In the genomic region with DNA sequence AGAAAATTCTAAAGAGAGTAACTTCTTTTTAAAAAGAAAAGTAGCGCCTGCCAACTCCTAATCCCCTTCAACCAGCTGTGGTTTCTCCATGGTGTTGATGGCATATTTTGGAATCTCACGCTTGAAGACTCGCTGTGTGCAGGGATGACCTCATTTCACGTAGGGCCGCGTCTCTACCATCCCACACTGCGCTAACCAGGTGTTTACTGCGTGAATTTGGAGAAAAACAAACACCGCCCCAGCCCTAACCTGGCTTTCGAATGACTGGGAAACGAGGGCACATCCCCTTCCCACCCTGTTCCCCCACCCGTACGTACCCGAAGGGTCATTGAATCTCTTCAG, we compare ENCODE assay signal across 8 mouse cellular contexts. TPM values are rescaled to one million over a fixed set of nuclear protein-coding genes. Genes with fewer than 3 reads are reported as not detected.
DNase-seq lines count a peak whose midpoint lies in the region; ATAC-seq and TF ChIP-seq lines count a peak whose summit lies in the region.

No protein-coding gene starts in this region.

- no peaks in the 10 kb centered on the region for H3K9me3 ChIP-seq in megakaryocyte, embryonic 14.5 days
- no peaks in the 10 kb centered on the region for H3K9me3 ChIP-seq in forebrain, embryonic 10.5 days
- no peaks in the 10 kb centered on the region for H3K9me3 ChIP-seq in limb, embryonic 14.5 days (ENCODE audit: control insufficient read depth, low read length)
- H3K9me3 ChIP-seq in stomach, embryonic 14.5 days (ENCODE audit: control insufficient read depth, low read depth, low read length) = no peaks in the 10 kb centered on the region

- H3K9ac ChIP-seq in limb, embryonic 14.5 days (ENCODE audit: low read depth, low read length, severe bottlenecking) = peak overlapping the region; percentile 56
- peak overlapping the region; percentile 42 for H3K9ac ChIP-seq in stomach, embryonic 14.5 days (replicated peaks; ENCODE audit: low read depth, low read length)

- 2% methylated on average over 14 of the region's 14 CpGs for WGBS in forebrain, embryonic 10.5 days
- under 1% methylated on average over 14 of the region's 14 CpGs for WGBS in limb, embryonic 14.5 days
- WGBS in stomach, embryonic 14.5 days = 3% methylated on average over 14 of the region's 14 CpGs

- peaks cover 32% of the 10 kb centered on the region for H3K36me3 ChIP-seq in megakaryocyte, embryonic 14.5 days (replicated peaks; ENCODE audit: low read length)
- peaks cover 64% of the 10 kb centered on the region for H3K36me3 ChIP-seq in forebrain, embryonic 10.5 days (replicated peaks)
- peaks cover 28% of the 10 kb centered on the region for H3K36me3 ChIP-seq in limb, embryonic 14.5 days (ENCODE audit: control insufficient read depth, insufficient read depth, low read length)
- peaks cover 22% of the 10 kb centered on the region for H3K36me3 ChIP-seq in stomach, embryonic 14.5 days (ENCODE audit: control insufficient read depth, insufficient read depth, low read length)

- H3K27me3 ChIP-seq in megakaryocyte, embryonic 14.5 days (replicated peaks) = no peaks in the 10 kb centered on the region
- no peaks in the 10 kb centered on the region for H3K27me3 ChIP-seq in forebrain, embryonic 10.5 days (ENCODE audit: poor library complexity, severe bottlenecking)
- H3K27me3 ChIP-seq in limb, embryonic 14.5 days (ENCODE audit: control insufficient read depth, insufficient read depth, low read length) = no peaks in the 10 kb centered on the region
- H3K27me3 ChIP-seq in stomach, embryonic 14.5 days (ENCODE audit: control insufficient read depth, insufficient read depth, low read length) = no peaks in the 10 kb centered on the region

- no peak for DNase-seq in forebrain, embryonic 10.5 days (ENCODE audit: extremely low spot score, low spot score)
- DNase-seq in limb, embryonic 14.5 days (ENCODE audit: low spot score) = no peak
- no peak for DNase-seq in adrenal gland, postnatal 36 days
- no peak for DNase-seq in lung, postnatal 10 days
- no peak for DNase-seq in frontal cortex, adult 2 months (ENCODE audit: extremely low spot score in 1 of 2, low spot score in 1 of 2)

- peak overlapping the region; percentile 98 for H3K27ac ChIP-seq in forebrain, embryonic 10.5 days
- H3K27ac ChIP-seq in limb, embryonic 14.5 days (replicated peaks; ENCODE audit: low read depth, low read length) = no peak overlapping the region
- no peak overlapping the region for H3K27ac ChIP-seq in stomach, embryonic 14.5 days (ENCODE audit: low read length)

- peaks cover 44% of the 10 kb centered on the region for H3K4me1 ChIP-seq in megakaryocyte, embryonic 14.5 days
- H3K4me1 ChIP-seq in forebrain, embryonic 10.5 days = peaks cover 39% of the 10 kb centered on the region
- peaks cover 19% of the 10 kb centered on the region for H3K4me1 ChIP-seq in limb, embryonic 14.5 days (ENCODE audit: control insufficient read depth, insufficient read depth, low read length)
- H3K4me1 ChIP-seq in stomach, embryonic 14.5 days (ENCODE audit: control insufficient read depth, insufficient read depth, low read length) = peaks cover 13% of the 10 kb centered on the region; the same call in 1 of the 2 replicates

- ATAC-seq in megakaryocyte, adult 5-6 weeks (ENCODE audit: poor library complexity, severe bottlenecking) = no peak; the same call in 1 of the 2 replicates
- ATAC-seq in limb, embryonic 14.5 days (ENCODE audit: low FRiP score, low read depth) = peak; percentile 7
- ATAC-seq in stomach, embryonic 14.5 days (ENCODE audit: insufficient number of reproducible peaks, insufficient read depth, low FRiP score, low read depth) = peak; percentile 34

- peak overlapping the region; percentile 89 for H3K4me2 ChIP-seq in limb, embryonic 14.5 days (replicated peaks; ENCODE audit: low read depth, low read length, severe bottlenecking)
- H3K4me2 ChIP-seq in stomach, embryonic 14.5 days (replicated peaks; ENCODE audit: low read depth, low read length) = peak overlapping the region; percentile 80

- no peak for TF ChIP-seq POLR2A in limb, embryonic 14.5 days (IDR thresholded peaks at IDR 0.05; ENCODE audit: borderline replicate concordance, extremely low read depth, insufficient read depth, insufficient read length)

- H3K4me3 ChIP-seq in megakaryocyte, embryonic 14.5 days (replicated peaks) = peak overlapping the region; percentile 98
- H3K4me3 ChIP-seq in forebrain, embryonic 10.5 days = peak overlapping the region; percentile 90
- peak overlapping the region; percentile 93 for H3K4me3 ChIP-seq in limb, embryonic 14.5 days (replicated peaks; ENCODE audit: low read length)
- peak overlapping the region; percentile 48 for H3K4me3 ChIP-seq in stomach, embryonic 14.5 days (ENCODE audit: low read depth, low read length)

RNA-seq across cellular contexts. Expression of gene Hmmr, which starts 0.3 kb away (rescaled TPM):
- 0.56 and 2.2 TPM in 2 replicates for polyA plus RNA-seq in megakaryocyte, embryonic 14.5 days (2012; ENCODE audit: insufficient read depth, low replicate concordance)
- total RNA-seq in megakaryocyte, adult 5-6 weeks (2015) = 69.9 and 71.2 TPM in 2 replicates
- 78.5 and 84.0 TPM in 2 replicates for total RNA-seq in megakaryocyte, adult 5-6 weeks (2017)
- 70.0 and 72.0 TPM in 2 replicates for polyA plus RNA-seq in forebrain, embryonic 10.5 days (2016; fragmentation: Nextera tagmentation; extraction: Ambion mirVana)
- polyA plus RNA-seq in limb, embryonic 14.5 days (2012; rRNA removed) = 24.1 and 26.4 TPM in 2 replicates
- 34.0 and 40.1 TPM in 2 replicates for polyA plus RNA-seq in limb, embryonic 14.5 days (2014; fragmentation: Nextera tagmentation; extraction: Ambion mirVana)
- polyA plus RNA-seq in stomach, embryonic 14.5 days (2014; fragmentation: Nextera tagmentation; extraction: Ambion mirVana) = 50.5 and 52.2 TPM in 2 replicates
- total RNA-seq in adrenal gland, postnatal 36 days (2021) = 1 to 10 TPM; 2.4 to 2.5 TPM
- 0.71 and 0.76 TPM in 2 replicates for polyA plus RNA-seq in frontal cortex, adult 2 months (2012; rRNA removed)

RNA-seq across cellular contexts. Expression of gene Nudcd2, which starts 0.5 kb away (rescaled TPM):
- 10.3 and 35.3 TPM in 2 replicates for polyA plus RNA-seq in megakaryocyte, embryonic 14.5 days (2012; ENCODE audit: insufficient read depth, low replicate concordance)
- total RNA-seq in megakaryocyte, adult 5-6 weeks (2015) = 31.9 and 44.9 TPM in 2 replicates
- total RNA-seq in megakaryocyte, adult 5-6 weeks (2017) = 62.8 and 63.0 TPM in 2 replicates
- polyA plus RNA-seq in forebrain, embryonic 10.5 days (2016; fragmentation: Nextera tagmentation; extraction: Ambion mirVana) = 233 and 236 TPM in 2 replicates
- 42.0 and 57.4 TPM in 2 replicates for polyA plus RNA-seq in limb, embryonic 14.5 days (2012; rRNA removed)
- 140 and 153 TPM in 2 replicates for polyA plus RNA-seq in limb, embryonic 14.5 days (2014; fragmentation: Nextera tagmentation; extraction: Ambion mirVana)
- polyA plus RNA-seq in stomach, embryonic 14.5 days (2014; fragmentation: Nextera tagmentation; extraction: Ambion mirVana) = 143 and 149 TPM in 2 replicates
- total RNA-seq in adrenal gland, postnatal 36 days (2021) = 10 to 100 TPM; 28.7 to 34.3 TPM
- polyA plus RNA-seq in frontal cortex, adult 2 months (2012; rRNA removed) = 17.4 and 25.3 TPM in 2 replicates

RNA-seq across cellular contexts. Expression of gene Ccng1, which starts 22.1 kb away (rescaled TPM):
- polyA plus RNA-seq in megakaryocyte, embryonic 14.5 days (2012; ENCODE audit: insufficient read depth, low replicate concordance) = 42.4 and 46.2 TPM in 2 replicates
- total RNA-seq in megakaryocyte, adult 5-6 weeks (2015) = 86.5 and 89.1 TPM in 2 replicates
- total RNA-seq in megakaryocyte, adult 5-6 weeks (2017) = 72.5 and 74.6 TPM in 2 replicates
- polyA plus RNA-seq in forebrain, embryonic 10.5 days (2016; fragmentation: Nextera tagmentation; extraction: Ambion mirVana) = 32.5 and 35.6 TPM in 2 replicates
- 16.7 and 20.8 TPM in 2 replicates for polyA plus RNA-seq in limb, embryonic 14.5 days (2012; rRNA removed)
- 48.1 and 50.0 TPM in 2 replicates for polyA plus RNA-seq in limb, embryonic 14.5 days (2014; fragmentation: Nextera tagmentation; extraction: Ambion mirVana)
- 47.2 and 51.2 TPM in 2 replicates for polyA plus RNA-seq in stomach, embryonic 14.5 days (2014; fragmentation: Nextera tagmentation; extraction: Ambion mirVana)
- total RNA-seq in adrenal gland, postnatal 36 days (2021) = 10 to 100 TPM; 59.9 to 70.3 TPM
- polyA plus RNA-seq in frontal cortex, adult 2 months (2012; rRNA removed) = 31.0 and 31.2 TPM in 2 replicates

RNA-seq across cellular contexts. Expression of gene Mat2b, which starts 38.0 kb away (rescaled TPM):
- 2.9 and 31.2 TPM in 2 replicates for polyA plus RNA-seq in megakaryocyte, embryonic 14.5 days (2012; ENCODE audit: insufficient read depth, low replicate concordance)
- 71.1 and 73.9 TPM in 2 replicates for total RNA-seq in megakaryocyte, adult 5-6 weeks (2015)
- total RNA-seq in megakaryocyte, adult 5-6 weeks (2017) = 68.5 and 81.1 TPM in 2 replicates
- 96.1 and 96.6 TPM in 2 replicates for polyA plus RNA-seq in forebrain, embryonic 10.5 days (2016; fragmentation: Nextera tagmentation; extraction: Ambion mirVana)
- 78.7 and 84.8 TPM in 2 replicates for polyA plus RNA-seq in limb, embryonic 14.5 days (2012; rRNA removed)
- 111 and 112 TPM in 2 replicates for polyA plus RNA-seq in limb, embryonic 14.5 days (2014; fragmentation: Nextera tagmentation; extraction: Ambion mirVana)
- polyA plus RNA-seq in stomach, embryonic 14.5 days (2014; fragmentation: Nextera tagmentation; extraction: Ambion mirVana) = 91.7 and 93.8 TPM in 2 replicates
- total RNA-seq in adrenal gland, postnatal 36 days (2021) = 10 to 100 TPM; 77.8 to 98.7 TPM
- polyA plus RNA-seq in frontal cortex, adult 2 months (2012; rRNA removed) = 131 and 138 TPM in 2 replicates

Comparison
In these comparisons a context has a peak if more than half of its experiments do, and no peak if none do; other contexts are left out.
1. H3K4me3 ChIP-seq: peak in every context shown above with its lines; median percentile 98 in megakaryocyte, embryonic 14.5 days; 93 in limb, embryonic 14.5 days; 90 in forebrain, embryonic 10.5 days; 48 in stomach, embryonic 14.5 days.